Mouse (Mus musculus): ENCODE data around the gene Olfr722.
"Not testable (repeated sequence)": the region's sequence is repeated elsewhere in the genome, so short reads cannot be mapped to it uniquely, and the experiment has no call there.

The Olfr722 gene

DNA sequence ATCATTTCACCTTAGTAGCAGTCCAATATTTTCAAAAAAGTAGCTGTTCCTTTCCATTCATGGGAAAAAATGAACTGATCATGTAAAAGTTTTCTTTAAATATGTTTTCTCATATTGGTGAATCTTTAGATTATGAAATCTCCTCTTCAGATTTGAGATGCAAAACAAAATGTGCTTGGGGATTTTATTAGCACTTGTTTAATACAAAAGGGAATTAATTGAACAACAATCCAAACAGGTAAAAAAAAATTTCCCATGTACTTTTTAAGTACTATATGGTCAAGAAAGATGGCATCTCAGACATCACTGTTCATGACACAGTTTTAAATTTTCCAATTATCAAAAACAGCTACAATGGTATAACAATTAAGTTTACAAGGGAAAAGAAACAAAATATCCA, at the start of gene Olfr722:
TSS of gene Olfr722 (minus strand) at position 101 of the 400 bp plus-strand sequence.
- DNase-seq (ENCODE audit: low spot score) = no peak

DNA sequence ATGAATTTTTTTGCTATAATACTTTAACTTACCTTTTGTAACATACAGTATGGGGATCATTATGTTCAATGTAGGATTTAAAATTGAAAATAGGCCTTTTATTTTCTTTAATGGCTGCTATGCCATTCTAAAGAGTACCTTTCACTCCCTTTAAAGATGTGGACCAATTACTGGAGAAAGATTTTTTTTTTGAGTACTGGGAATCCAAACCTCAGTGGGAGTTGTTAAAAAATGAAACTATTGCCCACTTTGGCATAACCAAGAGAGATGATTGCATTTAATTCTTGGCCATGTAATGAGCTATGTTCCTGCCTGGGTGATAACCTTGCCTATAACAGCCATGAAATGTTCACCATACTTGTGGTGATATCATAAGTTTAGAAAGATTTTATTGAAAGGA, 29.9 kb upstream of the Olfr722 start, which contains the start of gene Olfr723:
TSS of gene Olfr723 (minus strand) at position 101 of the 400 bp plus-strand sequence.
- DNase-seq (ENCODE audit: low spot score) = not testable (repeated sequence)

DNA sequence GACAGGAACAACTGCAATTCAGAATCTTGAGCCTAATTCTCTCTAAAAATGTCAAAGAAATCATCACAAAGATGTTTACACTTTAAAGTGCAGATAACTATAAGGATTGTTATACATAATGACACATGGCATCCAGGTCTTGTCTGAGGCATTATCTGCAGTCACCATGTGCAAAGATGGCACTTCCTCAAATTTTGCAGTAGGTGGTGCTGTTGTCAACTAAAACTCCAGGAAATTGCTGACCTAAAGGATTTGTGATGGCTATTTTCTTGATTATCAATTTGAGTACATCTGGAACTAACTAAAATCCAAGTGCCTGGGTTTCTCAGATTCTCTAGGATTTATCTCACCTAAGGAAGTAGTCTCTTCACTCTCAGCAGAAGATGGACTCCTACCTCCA, 41.4 kb downstream of the Olfr722 start:
- DNase-seq (ENCODE audit: low spot score) = no peak
